Mouse (Mus musculus): Measurements from ENCODE around the gene Tnnt1. TPM values are rescaled to one million over a fixed set of nuclear protein-coding genes. Genes with fewer than 3 reads are reported as not detected.

Gene Tnnt1
- 97.0 and 167 TPM in 2 replicates for polyA plus RNA-seq (2016; fragmentation: Nextera tagmentation; extraction: Ambion mirVana)

GRCm38 (mm10) chr7:4516332-4517050 is at the start of gene Tnnt1:
Tnnt1 (minus strand) TSS chr7:4516382.
- Histone ChIP-seq H3K27me3 (ENCODE audit: insufficient read depth, poor library complexity, severe bottlenecking) (peaks cover 2% of the 10 kb centered on the region; the same call in 1 of the 2 replicates), H3K9me3 (no peaks in the 10 kb centered on the region), H3K4me1 (peaks cover 74% of the 10 kb centered on the region), H3K36me3 (peaks cover 26% of the 10 kb centered on the region), H3K27ac (peak within 1 kb of the TSS; percentile 87), H3K4me3 (peak within 1 kb of the TSS; percentile 34)
- WGBS = 8% methylated on average over 4 of the region's 4 CpGs
- no peak for DNase-seq (ENCODE audit: low spot score)

DNA sequence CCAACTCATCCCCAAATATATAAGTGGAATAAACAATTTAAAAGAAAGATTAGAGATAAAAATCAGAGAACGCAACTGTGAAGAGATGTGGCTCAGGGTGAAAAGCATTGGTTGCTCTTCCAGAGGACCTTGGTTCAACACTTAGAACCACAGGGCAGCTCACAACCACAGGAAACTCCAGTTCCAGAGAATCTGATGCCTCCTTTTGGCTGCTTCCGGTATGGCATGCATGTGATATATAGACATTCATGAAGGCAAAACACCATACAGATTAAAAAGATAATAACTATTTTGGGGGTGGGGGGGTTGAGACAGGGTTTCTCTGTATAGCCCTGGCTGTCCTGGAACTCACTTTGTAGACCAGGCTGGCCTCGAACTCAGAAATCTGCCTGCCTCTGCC is 46.5 kb upstream of the Tnnt1 start:
- WGBS = 90% methylated on average over 3 of the region's 3 CpGs
- H3K27me3 ChIP-seq (ENCODE audit: insufficient read depth, poor library complexity, severe bottlenecking) = no peaks in the 10 kb centered on the region
- H3K4me1 ChIP-seq = no peaks in the 10 kb centered on the region
- no peaks in the 10 kb centered on the region for H3K36me3 ChIP-seq
- no peak overlapping the region for H3K4me3 ChIP-seq
- DNase-seq (ENCODE audit: low spot score) = no peak
- no peaks in the 10 kb centered on the region for H3K9me3 ChIP-seq
- H3K27ac ChIP-seq = no peak overlapping the region

GRCm38 (mm10) chr7:4557167-4557560 is 41.0 kb upstream of the Tnnt1 start:
- H3K9me3 ChIP-seq = no peaks in the 10 kb centered on the region
- no peaks in the 10 kb centered on the region for H3K36me3 ChIP-seq
- H3K4me3 ChIP-seq = no peak overlapping the region
- WGBS = 62% methylated on average over 6 of the region's 6 CpGs
- no peak overlapping the region for H3K27ac ChIP-seq
- 0 out of 2 replicates have a peak, but pooled peaks cover 4% of the 10 kb centered on the region for H3K27me3 ChIP-seq (ENCODE audit: insufficient read depth, poor library complexity, severe bottlenecking)
- H3K4me1 ChIP-seq = no peaks in the 10 kb centered on the region
- DNase-seq (ENCODE audit: low spot score) = no peak

- WGBS = 22% methylated on average over 15 of the region's 15 CpGs
- DNase-seq (ENCODE audit: low spot score) = peak; percentile 92
- H3K4me3 ChIP-seq = no peak overlapping the region
- H3K9me3 ChIP-seq = no peaks in the 10 kb centered on the region
- no peaks in the 10 kb centered on the region for H3K4me1 ChIP-seq
- no peaks in the 10 kb centered on the region for H3K36me3 ChIP-seq
- 0 out of 2 replicates have a peak, but pooled peaks cover 5% of the 10 kb centered on the region for H3K27me3 ChIP-seq (ENCODE audit: insufficient read depth, poor library complexity, severe bottlenecking)
- no peak overlapping the region for H3K27ac ChIP-seq
Measured at GRCm38 (mm10) chr7:4556256-4557166, 40.3 kb upstream of the Tnnt1 start.

GRCm38 (mm10) chr7:4547221-4547641 is 31.0 kb upstream of the Tnnt1 start, which contains the start of gene Syt5:
Syt5 (minus strand) TSS chr7:4547541.
- Histone ChIP-seq H3K27ac (no peak within 1 kb of the TSS), H3K4me3 (peak within 1 kb of the TSS; percentile 50), H3K4me1 (peaks cover 14% of the 10 kb centered on the region), H3K36me3 (no peaks in the 10 kb centered on the region), H3K27me3 (ENCODE audit: insufficient read depth, poor library complexity, severe bottlenecking) (peaks cover 32% of the 10 kb centered on the region), H3K9me3 (no peaks in the 10 kb centered on the region)
- WGBS = 8% methylated on average over 33 of the region's 33 CpGs
- DNase-seq (ENCODE audit: low spot score) = peak; percentile 71

DNA sequence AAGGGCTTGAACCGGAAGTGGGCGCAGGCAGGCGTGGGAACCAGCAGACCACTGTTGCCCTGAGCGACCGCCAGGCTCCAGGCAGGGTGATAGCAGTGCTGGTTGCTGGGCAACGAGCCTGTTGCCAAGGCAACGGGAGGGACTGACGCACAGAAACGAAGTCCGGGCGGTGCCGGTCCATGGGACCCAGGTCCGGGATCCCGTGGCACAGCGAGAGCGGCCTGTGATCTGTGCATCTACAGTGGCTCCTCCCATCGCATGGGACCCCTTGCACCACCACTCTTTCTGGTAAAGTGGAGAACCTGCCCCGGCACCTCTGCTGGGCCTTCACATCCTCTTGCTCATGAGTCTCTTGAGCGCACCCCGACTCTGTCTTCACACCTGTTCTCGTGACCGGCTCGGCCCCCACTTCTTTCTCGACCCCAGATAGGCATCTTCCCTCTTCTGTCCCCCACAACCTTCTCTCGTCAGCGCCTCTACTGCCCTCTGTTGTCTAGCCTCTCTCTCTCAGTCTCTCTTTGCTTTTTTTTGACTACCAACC is 30.5 kb upstream of the Tnnt1 start:
- H3K36me3 ChIP-seq = no peaks in the 10 kb centered on the region

DNA sequence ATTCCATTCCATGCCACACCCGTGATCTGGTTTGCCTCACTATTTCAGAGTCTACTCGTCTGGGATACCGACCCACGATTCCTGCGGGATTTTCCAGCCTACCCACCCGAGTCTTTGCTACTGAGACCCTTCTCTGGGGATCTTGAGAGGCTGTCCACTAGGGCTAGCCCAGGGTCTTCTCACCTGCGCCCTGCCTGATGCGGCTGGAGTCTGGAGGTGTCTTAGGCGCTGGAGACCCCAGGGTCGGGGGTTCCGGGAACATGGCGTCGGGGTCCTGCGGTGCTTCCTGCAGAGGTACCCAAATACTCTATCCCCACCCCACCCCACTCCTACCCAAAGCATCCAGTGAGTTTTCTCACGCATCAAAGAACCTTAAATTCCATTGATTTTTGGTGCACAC is 29.9 kb upstream of the Tnnt1 start:
- WGBS = 69% methylated on average over 15 of the region's 15 CpGs
- Histone ChIP-seq H3K4me3 (peak overlapping the region; percentile 50), H3K27ac (no peak overlapping the region), H3K9me3 (no peaks in the 10 kb centered on the region), H3K27me3 (ENCODE audit: insufficient read depth, poor library complexity, severe bottlenecking) (peaks cover 30% of the 10 kb centered on the region), H3K36me3 (no peaks in the 10 kb centered on the region), H3K4me1 (peaks cover 14% of the 10 kb centered on the region)
- peak; percentile 66 for DNase-seq (ENCODE audit: low spot score)

More for the DNA sequence above, 30.5 kb upstream of the Tnnt1 start:
- no peaks in the 10 kb centered on the region for H3K9me3 ChIP-seq
- H3K27ac ChIP-seq = no peak overlapping the region
- WGBS = 4% methylated on average over 26 of the region's 26 CpGs
- H3K27me3 ChIP-seq (ENCODE audit: insufficient read depth, poor library complexity, severe bottlenecking) = peaks cover 30% of the 10 kb centered on the region
- H3K4me3 ChIP-seq = peak overlapping the region; percentile 50
- H3K4me1 ChIP-seq = peaks cover 14% of the 10 kb centered on the region
- peak; percentile 88 for DNase-seq (ENCODE audit: low spot score)

- H3K27me3 ChIP-seq (ENCODE audit: insufficient read depth, poor library complexity, severe bottlenecking) = peaks cover 14% of the 10 kb centered on the region
- H3K9me3 ChIP-seq = no peaks in the 10 kb centered on the region
- H3K36me3 ChIP-seq = no peaks in the 10 kb centered on the region
- peak; percentile 74 for DNase-seq (ENCODE audit: low spot score)
- peaks cover 11% of the 10 kb centered on the region for H3K4me1 ChIP-seq
- no peak overlapping the region for H3K4me3 ChIP-seq
- WGBS = 24% methylated on average over 17 of the region's 17 CpGs
- no peak overlapping the region for H3K27ac ChIP-seq
Measured at GRCm38 (mm10) chr7:4542013-4542412, 25.8 kb upstream of the Tnnt1 start.

DNA sequence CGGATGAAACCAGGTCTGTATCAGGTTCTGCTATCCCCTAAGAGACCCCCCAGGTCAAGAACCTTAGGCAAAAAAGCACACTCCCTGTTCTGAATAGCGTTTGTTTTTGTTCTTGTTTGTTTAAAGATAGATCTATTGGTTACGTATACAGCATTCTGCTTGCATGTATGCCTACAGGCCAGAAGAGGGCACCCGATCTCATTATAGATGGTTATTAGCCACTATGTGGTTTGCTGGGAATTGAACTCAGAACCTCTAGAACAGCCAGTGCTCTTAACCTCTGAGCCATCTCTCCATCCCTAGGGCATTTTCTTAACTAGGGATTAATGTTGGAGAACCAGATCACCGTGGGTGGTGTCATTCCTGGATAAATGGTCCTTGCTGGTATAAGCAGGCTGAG is 25.2 kb upstream of the Tnnt1 start:
- Histone ChIP-seq H3K4me3 (no peak overlapping the region), H3K36me3 (no peaks in the 10 kb centered on the region), H3K27me3 (ENCODE audit: insufficient read depth, poor library complexity, severe bottlenecking) (peaks cover 8% of the 10 kb centered on the region; the same call in 1 of the 2 replicates), H3K4me1 (peaks cover 4% of the 10 kb centered on the region), H3K9me3 (no peaks in the 10 kb centered on the region), H3K27ac (no peak overlapping the region)
- peak; percentile 45 for DNase-seq (ENCODE audit: low spot score)
- WGBS = 49% methylated on average over 5 of the region's 5 CpGs

- H3K27ac ChIP-seq = no peak overlapping the region
- H3K9me3 ChIP-seq = no peaks in the 10 kb centered on the region
- WGBS = 66% methylated on average over 2 of the region's 2 CpGs
Measured at GRCm38 (mm10) chr7:4539019-4539418, 22.8 kb upstream of the Tnnt1 start.

GRCm38 (mm10) chr7:4537181-4537580 is 21.0 kb upstream of the Tnnt1 start:
- DNase-seq (ENCODE audit: low spot score) = peak; percentile 48
- H3K4me3 ChIP-seq = no peak overlapping the region
- 49% methylated on average over 4 of the region's 4 CpGs for WGBS

More at GRCm38 (mm10) chr7:4539019-4539418, 22.8 kb upstream of the Tnnt1 start:
- peaks cover 4% of the 10 kb centered on the region; the same call in 1 of the 2 replicates for H3K27me3 ChIP-seq (ENCODE audit: insufficient read depth, poor library complexity, severe bottlenecking)
- H3K4me1 ChIP-seq = no peaks in the 10 kb centered on the region
- H3K4me3 ChIP-seq = no peak overlapping the region
- no peaks in the 10 kb centered on the region for H3K36me3 ChIP-seq
- DNase-seq (ENCODE audit: low spot score) = peak; percentile 31

GRCm38 (mm10) chr7:4536369-4536768 is 20.2 kb upstream of the Tnnt1 start:
- Histone ChIP-seq H3K9me3 (no peaks in the 10 kb centered on the region), H3K4me3 (no peak overlapping the region), H3K27ac (no peak overlapping the region), H3K4me1 (peaks cover 6% of the 10 kb centered on the region), H3K36me3 (no peaks in the 10 kb centered on the region), H3K27me3 (ENCODE audit: insufficient read depth, poor library complexity, severe bottlenecking) (no peaks in the 10 kb centered on the region)
- 82% methylated on average over 4 of the region's 4 CpGs for WGBS
- DNase-seq (ENCODE audit: low spot score) = peak; percentile 38

More at GRCm38 (mm10) chr7:4537181-4537580, 21.0 kb upstream of the Tnnt1 start:
- Histone ChIP-seq H3K4me1 (no peaks in the 10 kb centered on the region), H3K36me3 (no peaks in the 10 kb centered on the region), H3K27ac (no peak overlapping the region), H3K27me3 (ENCODE audit: insufficient read depth, poor library complexity, severe bottlenecking) (no peaks in the 10 kb centered on the region; the same call in 1 of the 2 replicates), H3K9me3 (no peaks in the 10 kb centered on the region)

All from heart, embryonic 10.5 days (tissue).